Mouse (Mus musculus) spleen, adult 2 months (tissue): ENCODE results near the gene Rerg.

ENCODE experiments used
- CTCF ChIP-seq: fragments of 200-500 bp; IDR thresholded peaks from 2 replicates; pipeline ENCODE4 v1.5.1; 2011; ENCODE audit warnings: mild to moderate bottlenecking, inconsistent platforms; ENCODE audit not compliant: insufficient read depth, insufficient read length, insufficient replicate concordance; ENCODE audit errors: extremely low read depth
- POLR2A ChIP-seq: fragments of 200-500 bp; IDR thresholded peaks from 2 replicates; pipeline ENCODE4 v1.6.1; 2011; ENCODE audit warnings: low read depth, low read length, inconsistent platforms

GRCm38 (mm10) chr6:137188375-137188926 is 18.2 kb upstream of the Rerg start:
- no peak for TF ChIP-seq POLR2A
- TF ChIP-seq CTCF: no peak
